Mouse (Mus musculus) adrenal gland, postnatal 0 days (tissue): ENCODE data around the gene Scoc. TPM values are rescaled to one million over a fixed set of nuclear protein-coding genes. Genes with fewer than 3 reads are reported as not detected.

Source experiments
- polyA plus RNA-seq: library from polyadenylated mRNA; unstranded; fragments of >200 nt; fragmentation: Nextera tagmentation; extraction: Ambion mirVana; gene quantifications from 2 replicates; pipeline ENCODE4 v1.2.1, GENCODE M21; 2015

Scoc gene
- polyA plus RNA-seq: 95.7 and 97.6 TPM in 2 replicates

DNA sequence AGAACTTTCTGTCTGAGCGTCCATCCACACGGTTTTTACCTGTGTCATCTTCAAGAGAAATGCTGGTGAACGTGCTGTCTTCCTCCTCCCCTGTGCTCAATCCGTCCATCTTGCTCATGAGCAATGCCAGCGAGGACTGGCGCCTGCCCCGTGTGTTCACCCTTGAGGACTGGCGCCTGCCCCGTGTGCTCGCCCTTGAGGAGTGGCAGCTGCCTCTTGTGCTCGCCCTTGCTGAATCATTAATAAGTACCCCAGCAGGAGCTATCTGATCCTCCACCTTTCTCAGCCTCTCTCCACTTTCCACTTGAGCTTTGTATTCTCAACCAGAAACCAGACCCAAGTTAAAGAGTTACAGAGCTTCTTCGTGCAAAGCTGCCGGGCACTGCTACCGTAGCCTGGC, at the start of gene Scoc:
Scoc (minus strand) TSS at position 170 of the 400 bp plus-strand sequence.

DNA sequence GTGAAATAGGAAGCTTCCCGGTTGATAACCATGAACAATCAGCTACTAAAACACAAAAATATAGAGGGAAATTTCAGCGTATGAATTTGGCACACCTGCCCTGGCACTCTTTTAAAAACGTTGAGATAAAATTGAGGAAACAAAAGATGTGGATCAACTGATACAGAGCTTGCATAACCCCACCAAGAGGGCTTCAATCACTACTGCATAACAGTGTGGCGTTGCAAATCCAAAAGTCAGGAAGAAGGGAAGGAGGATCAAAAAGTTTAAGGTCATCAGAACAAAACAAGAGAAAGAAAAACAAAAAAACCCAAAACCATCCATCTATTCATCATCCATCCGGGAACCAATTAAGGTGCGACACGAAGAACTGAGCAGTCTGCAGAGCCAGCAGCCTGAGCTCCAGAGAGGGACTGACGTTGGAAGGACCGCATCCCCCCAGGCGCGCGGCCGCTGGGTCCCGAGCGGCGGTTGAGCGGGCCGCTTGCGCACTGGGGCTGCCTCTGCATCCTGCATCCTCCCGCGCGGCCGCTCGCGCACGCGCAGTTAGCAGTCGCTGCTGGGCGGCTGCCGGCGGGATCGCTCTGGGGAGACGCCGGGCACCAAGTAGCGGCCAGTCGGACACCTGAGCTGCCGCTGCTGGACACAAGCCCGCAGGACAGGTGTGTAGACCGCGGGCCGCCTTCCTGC, 68.7 kb downstream of the Scoc start, which contains the start of gene Clgn:
Clgn (plus strand) TSS at position 552 of the 690 bp plus-strand sequence.

Other genes with a start within 250 kb of the Scoc start
- gene Ucp1, start 168.0 kb downstream of the Scoc start, polyA plus RNA-seq: 0.12 and 0.39 TPM in 2 replicates
- gene Elmod2, start 125.9 kb downstream of the Scoc start, polyA plus RNA-seq: 6.6 and 10.2 TPM in 2 replicates
- not detected in 2 replicates for gene Mgat4d, start 109.9 kb downstream of the Scoc start, polyA plus RNA-seq
- gene Clgn, start 68.5 kb downstream of the Scoc start, polyA plus RNA-seq: 0.43 and 1.9 TPM in 2 replicates
- not detected in 2 replicates for gene Olfr370, start 77.4 kb upstream of the Scoc start, polyA plus RNA-seq
- 361 and 391 TPM in 2 replicates for gene Ndufb7, start 108.3 kb upstream of the Scoc start, polyA plus RNA-seq
- 443 and 550 TPM in 2 replicates for gene Tecr, start 149.6 kb upstream of the Scoc start, polyA plus RNA-seq
- gene Dnajb1, start 149.8 kb upstream of the Scoc start, polyA plus RNA-seq: 33.3 and 38.0 TPM in 2 replicates
- gene Gipc1, start 194.3 kb upstream of the Scoc start, polyA plus RNA-seq: 97.0 and 103 TPM in 2 replicates
- 0.63 and 0.99 TPM in 2 replicates for gene Ptger1, start 208.3 kb upstream of the Scoc start, polyA plus RNA-seq
- gene Pkn1, start 240.8 kb upstream of the Scoc start, polyA plus RNA-seq: 22.4 and 35.0 TPM in 2 replicates